Mouse (Mus musculus) E14TG2a.4 (cell line): ENCODE measurements around the gene Olfr1344.

Source experiments
- CTCF ChIP-seq: conservative IDR thresholded peaks from 2 replicates; pipeline ENCODE4 v1.5.1; 2014; ENCODE audit warnings: low read length
- NANOG ChIP-seq: IDR thresholded peaks from 2 replicates; pipeline ENCODE4 v1.6.1; 2014; ENCODE audit warnings: borderline replicate concordance, low read length, mixed read lengths
- POU5F1 ChIP-seq: IDR thresholded peaks from 2 replicates; pipeline ENCODE4 v1.6.1; 2014; ENCODE audit warnings: low read length, borderline replicate concordance

GRCm38 (mm10) chr7:6410043-6410442 lies 28.4 kb upstream of the Olfr1344 start, which contains the start of gene Gm20715:
- no peak for TF ChIP-seq CTCF
- no peak for TF ChIP-seq POU5F1
- no peak for TF ChIP-seq NANOG
